Mouse (Mus musculus) fat pad, adult 2 months (tissue): ENCODE results near the gene Srek1ip1.

ENCODE experiments used
- DNase-seq: peaks from one replicate; pipeline ENCODE4 v3.0.0-alpha.2; 2011; ENCODE audit warnings: low read depth, low spot score; ENCODE audit errors: extremely low read depth

Srek1ip1 gene

GRCm38 (mm10) chr13:104841937-104842336, 49.7 kb downstream of the Srek1ip1 start:
- no peak for DNase-seq

GRCm38 (mm10) chr13:104843295-104844089, 51.2 kb downstream of the Srek1ip1 start:
- DNase-seq = no peak

- DNase-seq = no peak
Measured at GRCm38 (mm10) chr13:104853645-104854044, 61.4 kb downstream of the Srek1ip1 start.

GRCm38 (mm10) chr13:104863127-104863979, 71.1 kb downstream of the Srek1ip1 start, which contains the start of gene Shisal2b:
Gene Shisal2b, minus strand, starts transcription at chr13:104863893.
- DNase-seq = no peak

GRCm38 (mm10) chr13:104866726-104867125, 74.4 kb downstream of the Srek1ip1 start:
- no peak for DNase-seq

- DNase-seq = no peak
Measured at GRCm38 (mm10) chr13:104869907-104870306, 77.6 kb downstream of the Srek1ip1 start.

GRCm38 (mm10) chr13:104878508-104878907, 86.2 kb downstream of the Srek1ip1 start:
- no peak for DNase-seq

GRCm38 (mm10) chr13:104883566-104884249, 91.4 kb downstream of the Srek1ip1 start:
- DNase-seq = no peak

GRCm38 (mm10) chr13:104886308-104887032, 94.2 kb downstream of the Srek1ip1 start:
- DNase-seq = no peak
